Mouse (Mus musculus) kidney, postnatal 4 days (tissue): ENCODE data around the gene Ppp6r2.
A peak's percentile ranks its signal among the peaks of the same experiment; 100 is the strongest.

ENCODE experiments used
- DNase-seq, 2 experiments: peaks; one replicate each; pipeline ENCODE4 v3.0.0; 2021; ENCODE audit warnings: mixed read lengths in 2 of 2

The Ppp6r2 gene

DNA sequence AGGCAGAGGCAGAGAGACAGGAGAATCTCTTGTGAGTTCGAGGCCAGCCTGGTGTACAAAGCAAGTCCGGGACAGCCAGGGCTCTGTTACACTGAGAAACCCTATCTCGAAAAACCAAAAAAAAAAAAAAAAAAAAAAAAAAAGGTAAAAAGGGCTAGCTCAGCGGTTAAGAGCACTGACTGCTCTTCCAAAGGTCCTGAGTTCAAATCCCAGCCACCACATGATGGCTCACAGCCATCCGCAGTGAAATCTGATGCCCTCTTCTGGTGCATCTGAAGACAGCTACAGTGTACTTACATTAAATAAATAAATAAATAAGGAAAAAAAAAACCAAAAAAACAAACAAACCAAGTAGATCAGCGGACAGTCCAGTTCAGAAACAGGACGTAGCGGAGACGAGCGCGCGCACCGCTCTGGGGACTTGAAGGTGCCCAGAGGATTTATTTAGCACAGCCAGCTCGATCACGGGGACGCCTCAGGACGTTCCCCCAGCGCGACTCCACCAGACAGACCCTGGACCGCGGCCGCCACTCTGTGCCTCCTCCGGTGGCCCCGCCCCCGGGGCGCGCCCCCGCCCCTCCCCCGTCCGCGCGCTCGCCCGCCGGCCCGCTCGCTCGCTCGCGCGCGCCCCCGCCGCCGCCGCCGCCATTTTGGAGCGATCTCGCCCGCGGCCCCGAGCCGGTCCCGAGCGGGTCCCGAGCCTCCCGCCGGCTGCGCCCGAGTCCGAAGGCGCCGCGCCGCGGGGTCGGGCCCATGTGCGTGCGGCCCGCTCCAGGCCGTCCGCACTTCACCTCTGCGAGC is at the start of gene Ppp6r2:
Ppp6r2 (plus strand) TSS at position 639 of the 801 bp plus-strand sequence.
- peak; percentile 89 to 93 for DNase-seq

DNA sequence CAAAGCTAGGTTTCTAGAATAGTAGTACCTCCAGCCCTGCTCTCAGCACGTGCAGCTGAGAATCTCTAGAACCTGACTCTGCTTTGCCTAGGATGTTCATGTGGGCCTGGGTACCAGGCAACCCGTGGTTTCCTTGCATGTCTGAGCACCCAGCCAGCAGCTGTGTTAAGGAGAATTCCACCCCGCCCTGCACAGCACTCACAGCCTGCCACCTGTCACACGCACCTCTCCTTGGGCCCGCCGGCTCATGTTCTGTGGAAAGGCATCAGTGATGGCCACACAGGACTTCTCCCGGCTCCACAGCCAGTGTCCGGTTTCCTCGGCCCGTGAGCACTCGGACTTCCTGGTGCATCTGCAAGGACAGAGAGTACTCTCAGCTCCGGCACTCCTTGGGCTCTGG is 45.9 kb upstream of the Ppp6r2 start:
- DNase-seq: no peak

DNA sequence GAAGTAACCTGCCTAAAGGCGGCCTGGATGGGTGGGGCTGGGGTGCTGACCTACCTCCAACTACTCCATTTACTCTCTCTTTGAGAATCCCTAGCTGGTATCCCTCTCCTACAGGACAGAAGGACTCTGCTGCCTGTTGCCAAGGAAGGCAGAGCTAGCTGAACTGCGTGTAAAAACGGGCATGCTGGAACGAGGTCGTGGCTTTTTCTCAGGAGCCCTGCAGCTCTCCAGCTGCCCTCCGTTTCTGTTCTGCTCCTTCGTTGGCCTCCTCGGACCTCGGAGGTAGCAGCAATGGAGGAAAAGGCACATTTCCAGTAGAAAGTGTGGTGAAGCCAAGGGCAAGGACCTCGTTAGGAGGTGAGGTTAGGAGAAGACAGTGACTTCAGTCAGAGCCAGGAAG is 42.4 kb upstream of the Ppp6r2 start:
- DNase-seq: no peak

DNA sequence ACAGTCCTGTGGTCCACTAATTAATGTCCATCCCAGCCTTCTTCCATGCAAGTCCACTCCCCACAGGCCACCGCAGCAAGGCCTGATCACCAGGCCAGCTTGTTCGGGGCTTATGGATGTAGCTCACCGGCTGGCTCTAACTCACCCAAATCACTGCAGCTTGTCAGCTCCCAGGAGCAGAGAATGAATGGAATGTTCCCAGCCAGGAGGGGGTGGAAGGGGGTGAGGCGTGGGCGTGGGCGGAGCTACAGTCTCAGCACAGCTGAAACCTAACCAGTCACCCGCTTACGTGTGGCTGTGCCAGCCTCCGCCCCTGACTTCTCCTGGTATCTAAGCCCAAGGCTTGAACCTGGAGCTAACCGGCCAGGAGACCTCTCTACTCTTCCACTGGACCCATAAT is 41.9 kb upstream of the Ppp6r2 start:
- peak; percentile 87 to 92 for DNase-seq

DNA sequence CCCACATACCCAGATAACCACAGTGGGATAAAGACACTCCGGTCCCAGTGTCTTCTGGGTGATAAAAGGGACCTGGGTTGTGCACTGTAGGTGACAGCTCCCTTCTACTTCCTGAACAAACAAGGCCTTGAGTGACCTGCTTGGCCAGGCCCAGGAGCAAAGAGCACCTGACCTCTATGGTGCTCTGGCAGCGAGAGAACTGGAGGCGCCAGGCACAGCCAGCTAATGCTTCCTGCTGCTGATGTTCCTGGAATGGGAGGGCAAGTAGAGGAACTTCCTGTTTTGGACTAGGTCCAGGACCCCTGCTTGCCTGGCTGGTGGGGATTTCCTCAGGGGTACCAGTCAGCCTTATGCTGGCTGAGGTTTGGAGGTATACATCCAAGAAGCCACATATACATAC is 41.3 kb upstream of the Ppp6r2 start:
- peak in 1 of 2 experiments; percentile 55 for DNase-seq

DNA sequence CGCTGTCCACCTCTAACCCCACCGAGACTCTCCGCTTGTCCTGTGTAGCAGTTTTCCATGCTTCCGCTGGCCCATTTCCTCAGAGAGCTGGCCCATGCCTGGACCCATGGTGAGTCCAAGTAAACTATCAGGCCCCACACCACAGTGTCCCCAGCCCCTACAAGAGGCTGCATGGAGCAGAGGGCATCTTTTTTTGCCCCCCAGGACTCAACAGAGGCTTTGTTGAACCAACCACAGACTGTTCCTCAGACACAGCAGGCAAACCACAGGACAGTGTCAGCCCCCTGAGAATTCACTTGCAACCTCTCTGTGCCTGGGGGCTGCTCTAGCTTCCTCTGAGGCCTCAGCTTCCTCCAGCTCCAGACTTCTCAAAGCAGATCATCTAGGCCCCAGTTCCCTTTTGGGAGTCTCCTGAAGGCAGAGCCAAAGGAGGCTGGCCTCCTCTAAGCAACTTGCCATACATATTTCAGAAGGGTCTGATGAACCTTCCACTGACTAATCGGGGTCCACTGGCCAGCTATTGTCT is 39.8 kb upstream of the Ppp6r2 start:
- no peak for DNase-seq

DNA sequence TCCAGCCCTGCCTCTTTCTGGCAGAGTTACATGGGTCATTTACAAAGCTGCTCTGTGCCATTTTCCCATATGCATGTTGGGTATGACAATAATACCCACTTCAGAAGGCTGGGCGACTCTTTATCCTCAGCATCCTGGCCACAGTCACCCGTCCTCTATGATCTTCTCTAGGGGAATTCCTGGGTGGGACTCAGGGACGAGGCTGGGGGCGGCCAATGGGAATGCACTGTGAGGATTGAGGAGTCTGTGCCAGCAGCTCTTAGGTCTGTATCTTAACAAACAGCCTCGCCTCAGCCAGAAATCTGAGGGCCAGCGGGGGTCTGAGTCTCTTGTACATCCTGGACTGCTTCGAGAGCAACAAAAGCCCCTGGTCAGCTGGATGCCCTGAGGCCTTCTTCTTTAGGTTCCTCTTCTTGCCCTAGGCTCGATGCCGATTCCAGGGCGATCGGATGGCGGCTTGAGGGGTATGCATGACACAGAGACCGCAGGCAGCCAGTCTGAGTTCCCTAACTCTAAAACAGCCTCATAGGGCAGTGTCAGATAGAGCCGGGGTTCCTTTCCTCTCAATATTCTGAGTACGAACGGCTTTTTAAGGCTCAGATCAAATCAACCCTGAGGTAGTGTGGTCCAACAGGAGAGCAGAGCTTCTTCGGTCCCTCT is 38.9 kb upstream of the Ppp6r2 start:
- DNase-seq: peak in 1 of 2 experiments; percentile 34

DNA sequence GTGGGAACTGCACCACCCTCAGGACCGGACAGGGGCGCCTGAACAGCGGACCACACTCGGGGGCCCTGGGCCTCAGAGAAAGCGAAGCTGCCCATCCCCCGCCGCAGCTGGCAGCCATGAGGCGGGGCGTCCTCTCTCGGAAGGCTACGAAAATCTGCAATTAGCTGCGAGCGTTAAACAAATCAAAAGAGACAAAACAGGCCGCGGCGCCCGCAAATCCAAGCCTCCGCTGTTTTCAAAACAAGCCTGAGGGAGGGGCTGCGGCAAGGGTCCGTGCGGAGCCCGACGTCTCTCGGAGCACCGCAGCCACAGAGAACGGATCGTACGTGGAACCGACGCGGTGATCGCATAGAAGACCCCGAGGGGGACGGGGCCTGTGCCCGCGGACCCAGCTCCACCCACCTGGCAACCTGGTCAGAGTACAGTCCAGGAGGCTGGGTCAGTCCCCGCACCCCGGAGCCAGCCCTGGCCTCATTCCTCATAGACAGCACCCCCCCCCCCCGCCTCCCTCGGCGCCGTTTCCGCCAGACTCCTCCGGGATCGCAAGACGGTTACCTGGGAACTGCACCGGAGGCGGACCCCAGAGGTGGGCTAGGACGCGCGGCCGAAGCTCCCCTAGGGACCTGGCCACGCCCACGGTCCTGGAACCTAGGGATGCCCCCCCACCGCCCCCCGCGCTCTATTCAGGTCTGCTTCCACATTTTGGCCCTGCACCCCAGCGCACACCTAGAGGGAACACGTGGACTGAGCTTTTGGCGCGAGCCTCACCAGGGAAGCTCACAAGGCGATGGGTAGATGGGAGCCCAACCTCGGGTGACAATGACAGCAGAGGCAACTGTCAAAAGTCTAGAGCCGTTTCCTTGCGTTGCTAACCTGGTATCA is 38.1 kb upstream of the Ppp6r2 start:
- DNase-seq: peak; percentile 73 to 81

DNA sequence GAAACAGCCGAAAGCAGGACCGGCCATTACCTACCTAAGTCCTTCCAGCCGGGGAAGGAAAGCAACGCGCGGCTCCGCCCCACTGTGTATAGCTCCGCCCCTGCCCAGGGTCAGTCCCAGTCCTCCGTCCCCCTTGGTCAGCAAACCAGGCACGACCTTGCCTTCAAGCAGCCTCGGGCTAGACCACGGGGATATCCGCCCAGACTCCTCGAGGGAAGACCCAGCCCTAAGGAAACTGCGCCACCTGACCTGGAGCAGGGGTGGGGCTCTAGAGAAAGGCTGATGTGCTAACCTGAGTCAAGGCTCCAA is 37.5 kb upstream of the Ppp6r2 start:
- peak; percentile 82 to 89 for DNase-seq

DNA sequence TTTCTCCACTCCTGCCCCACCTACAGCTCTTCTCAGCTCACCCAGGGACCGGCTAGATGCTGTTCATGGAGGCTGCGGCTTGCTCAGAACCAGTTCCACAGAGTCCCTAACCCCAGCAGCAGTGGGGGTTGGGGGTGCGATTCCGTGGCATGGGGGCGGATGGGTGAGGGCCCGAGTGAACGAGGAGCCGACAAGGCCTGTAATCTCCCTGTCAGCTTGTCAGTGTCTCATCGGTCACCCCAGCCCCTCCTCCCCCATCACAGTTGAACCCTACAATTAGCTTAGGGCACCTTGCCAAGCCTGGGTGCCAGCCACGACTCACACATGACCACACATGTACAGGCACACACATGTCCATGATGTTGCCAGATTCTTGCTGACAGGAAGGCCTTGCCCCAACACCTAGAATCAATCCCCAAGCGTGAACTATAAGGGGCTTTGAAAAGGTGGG is 36.4 kb upstream of the Ppp6r2 start:
- no peak for DNase-seq

DNA sequence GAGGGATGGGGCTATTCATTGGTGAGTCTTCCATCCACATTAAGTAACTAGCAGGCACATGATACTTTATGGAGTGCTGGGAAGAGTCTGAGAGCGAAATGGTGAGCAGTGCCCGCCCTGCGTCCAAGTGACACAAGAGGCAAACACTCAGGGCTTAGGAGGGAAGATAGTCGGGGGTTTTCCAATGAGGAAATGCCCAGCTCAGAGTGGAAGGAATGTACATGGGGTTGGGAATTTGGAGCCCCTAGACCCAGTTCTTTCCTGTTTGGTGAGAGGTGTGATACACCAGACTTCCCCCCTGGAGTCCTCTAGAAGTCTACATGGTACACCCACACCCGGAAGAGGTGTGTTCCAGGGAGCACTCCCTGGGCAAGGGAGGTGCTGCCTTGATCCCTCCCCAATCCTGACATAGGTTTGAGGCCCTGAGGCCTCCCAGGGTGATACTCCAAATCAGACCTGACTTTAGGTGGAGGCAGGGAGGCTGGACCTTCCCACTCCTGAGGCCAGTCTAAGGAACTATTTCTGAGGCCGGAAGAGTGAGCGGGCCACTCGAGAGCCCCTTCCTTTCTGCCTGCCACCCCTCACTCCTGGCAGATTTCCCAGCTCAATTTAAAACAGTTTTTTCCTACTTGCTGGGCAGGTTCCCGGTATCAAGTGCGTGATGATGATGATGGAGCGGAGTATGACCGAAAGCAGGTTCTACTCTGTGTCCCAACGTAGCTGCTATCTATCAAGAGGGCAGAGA is 35.8 kb upstream of the Ppp6r2 start:
- no peak for DNase-seq

DNA sequence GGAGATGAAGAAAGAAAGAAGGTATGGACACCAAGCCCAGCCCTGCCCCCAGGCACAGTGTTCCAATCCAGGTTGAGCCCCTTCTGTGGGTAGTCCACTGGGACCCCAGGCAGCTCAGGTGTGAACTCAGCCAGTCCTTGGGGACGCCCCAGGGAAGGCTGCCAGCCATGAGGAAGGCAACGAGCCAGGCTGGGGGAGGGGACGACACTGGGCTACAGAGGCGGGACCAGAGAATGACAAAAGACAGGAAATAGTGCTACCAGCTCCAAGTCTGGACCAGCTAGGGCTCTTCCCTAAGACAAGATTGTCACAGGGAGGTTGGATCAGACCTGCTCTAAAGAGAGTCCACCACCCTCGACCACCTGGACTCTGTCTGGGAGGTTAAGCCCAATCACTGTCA is 34.2 kb upstream of the Ppp6r2 start:
- DNase-seq: peak; percentile 85 to 87

DNA sequence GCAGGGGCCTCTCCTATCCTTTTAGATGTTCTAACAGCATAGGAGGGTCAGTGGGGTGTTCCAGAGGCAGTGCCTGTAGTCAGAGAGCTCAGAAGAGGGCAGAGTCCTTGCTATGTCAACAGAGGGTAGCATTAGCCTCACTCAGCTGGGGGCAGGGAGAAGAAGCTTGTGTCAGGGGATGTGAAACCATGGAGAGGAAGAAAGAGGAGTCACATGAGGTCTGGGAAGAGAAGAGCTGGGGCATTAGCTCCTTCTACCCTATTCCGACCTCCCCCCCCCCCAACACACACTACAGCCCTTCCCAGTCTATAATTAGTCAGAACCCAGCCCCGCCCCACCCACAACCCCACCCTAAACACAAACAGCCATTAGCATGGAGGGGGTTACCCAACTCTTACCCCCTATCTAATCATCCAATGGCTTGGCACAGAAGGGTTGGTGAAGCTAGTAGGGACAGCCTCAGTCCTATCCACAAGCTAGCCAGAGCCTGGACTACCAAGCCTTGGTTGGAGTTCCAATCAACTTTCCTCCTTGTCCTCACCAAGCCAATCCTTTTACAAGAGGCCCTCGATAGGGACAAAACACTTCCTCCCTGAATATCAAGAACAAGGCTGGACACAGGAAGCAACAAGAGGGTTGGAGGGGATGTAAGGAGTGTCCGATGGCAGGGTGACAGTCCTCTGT is 33.6 kb upstream of the Ppp6r2 start:
- no peak for DNase-seq

DNA sequence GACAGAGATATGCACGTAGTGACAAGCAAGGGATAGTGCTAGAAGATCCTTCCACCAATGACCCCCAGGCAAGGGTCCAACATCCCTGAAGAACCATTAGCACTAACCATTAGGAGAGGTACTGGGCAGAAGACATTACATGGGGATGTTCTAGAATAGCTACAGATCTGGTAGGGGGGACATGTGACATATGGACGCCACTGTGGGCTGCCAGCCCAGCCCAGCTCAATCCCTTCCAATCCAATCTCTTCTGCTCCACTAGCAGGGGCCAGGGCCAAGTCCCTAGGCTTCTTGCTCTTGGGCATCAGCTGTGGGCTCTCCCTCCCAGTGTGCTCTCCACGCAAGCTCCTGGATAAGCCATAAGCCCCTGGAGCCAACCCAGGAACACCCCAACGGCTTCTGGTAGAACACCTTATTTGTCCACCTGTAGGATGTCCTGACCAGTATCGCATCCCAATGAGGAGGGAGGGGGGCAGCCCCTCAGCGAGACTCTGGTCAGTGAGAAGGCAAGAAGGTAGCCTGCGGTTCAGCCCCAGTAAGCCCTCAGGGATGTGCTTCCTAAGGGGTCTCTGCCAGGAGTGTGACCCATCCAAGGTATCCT is 33.0 kb upstream of the Ppp6r2 start:
- no peak for DNase-seq

DNA sequence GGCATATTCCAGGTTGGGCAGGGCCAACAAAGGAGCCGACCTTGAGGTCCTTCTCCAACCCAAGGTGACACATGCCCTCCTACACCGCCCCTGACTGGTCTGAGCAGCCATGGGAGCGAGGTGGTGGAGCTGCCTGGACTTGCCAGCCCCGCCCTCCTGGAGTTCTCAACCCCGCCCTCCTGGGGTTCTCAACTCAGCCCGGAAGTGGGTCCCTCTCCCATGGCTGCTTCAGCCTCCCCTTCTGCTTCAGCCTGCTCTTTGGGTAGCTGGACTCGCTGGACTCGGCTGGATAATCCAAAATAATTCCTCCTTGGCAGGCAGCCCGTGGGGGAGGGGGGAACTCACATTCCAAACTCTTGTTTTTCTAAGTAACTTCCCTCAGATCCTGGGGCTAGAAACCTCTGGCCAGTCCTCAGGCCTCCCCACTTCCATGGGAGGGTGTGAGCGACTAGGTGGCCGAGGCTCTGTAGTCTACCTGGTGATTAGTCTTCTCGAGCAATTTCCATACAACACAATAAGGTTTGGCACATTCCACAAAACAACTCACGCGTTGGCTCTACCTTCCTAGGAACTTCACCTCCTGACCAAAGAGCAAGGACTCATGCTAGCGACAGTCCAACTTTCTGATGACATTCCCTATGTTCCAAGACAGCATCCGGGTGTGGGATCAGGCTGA is 32.3 kb upstream of the Ppp6r2 start:
- peak; percentile 89 to 92 for DNase-seq

DNA sequence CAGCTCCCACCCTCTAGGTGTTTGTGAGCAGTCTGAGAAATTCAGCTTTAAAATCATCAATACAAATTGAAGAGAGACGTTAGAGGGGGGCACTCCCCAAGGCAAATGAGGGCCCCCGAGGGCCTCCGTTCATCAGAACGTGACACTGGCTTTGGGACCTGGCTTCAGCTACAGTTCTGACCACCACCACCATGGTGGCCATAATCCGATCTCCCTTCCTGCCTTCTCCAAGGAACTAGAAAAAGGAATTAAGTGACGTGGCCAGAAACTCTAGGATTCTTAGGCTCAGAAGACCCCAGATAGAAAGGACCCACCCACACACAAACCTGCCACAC is 31.8 kb upstream of the Ppp6r2 start:
- no peak for DNase-seq

DNA sequence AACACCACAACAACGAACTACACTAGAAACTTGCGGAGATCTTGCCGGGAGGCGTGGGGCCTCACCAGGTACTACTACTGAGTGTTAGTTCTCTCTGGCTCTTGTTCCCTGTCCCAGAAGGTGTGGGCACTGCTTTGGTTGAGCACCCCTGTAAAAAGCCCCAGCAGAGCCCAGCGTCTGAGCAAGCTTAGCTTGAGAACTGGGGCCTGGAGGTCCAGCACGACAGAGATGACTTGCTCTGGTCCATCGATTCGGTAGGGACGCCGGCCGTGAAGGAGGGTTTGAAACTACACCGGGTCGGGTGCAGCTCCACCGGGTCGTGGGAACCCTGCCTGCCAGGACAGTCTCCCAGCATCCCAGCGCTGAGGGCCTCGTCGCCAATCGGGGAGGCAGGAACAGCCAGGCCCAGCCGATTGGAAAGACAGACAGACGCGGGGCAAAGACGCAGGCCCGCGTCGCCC is 31.2 kb upstream of the Ppp6r2 start:
- DNase-seq: peak; percentile 64 to 77

DNA sequence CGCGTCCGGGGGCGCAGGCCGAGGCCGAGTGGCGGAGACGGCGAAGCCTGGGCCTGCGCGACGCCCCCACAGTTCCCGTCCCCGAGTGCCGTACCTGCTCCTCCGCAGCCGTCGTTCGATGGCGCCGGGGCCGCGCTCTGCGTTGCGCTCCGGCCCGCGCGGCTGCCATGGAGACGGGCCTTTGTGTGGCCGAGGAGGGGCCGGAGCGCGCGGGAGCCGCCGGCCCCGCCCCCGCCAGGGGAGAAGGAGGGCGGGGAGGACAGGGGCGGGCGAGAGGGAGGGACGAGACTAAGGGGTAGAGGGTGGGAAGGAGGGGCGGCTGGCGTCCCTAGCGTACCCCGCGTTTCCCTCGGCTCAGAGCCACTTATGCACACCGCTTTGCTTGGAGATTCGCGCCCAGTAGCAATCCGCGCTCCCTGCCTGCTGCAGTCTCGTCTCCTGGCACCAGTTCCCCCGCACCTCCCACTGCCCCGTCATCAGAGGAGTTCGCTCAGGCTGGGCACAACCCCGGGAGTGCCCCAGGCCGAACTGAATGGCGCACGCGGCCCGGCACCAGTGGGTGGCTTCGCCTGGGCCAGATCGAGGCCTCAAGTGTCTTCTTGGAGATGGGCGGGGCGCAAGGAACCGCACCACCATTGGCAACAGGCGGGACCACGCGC is 30.7 kb upstream of the Ppp6r2 start, which contains the start of gene Plxnb2:
Plxnb2 (minus strand) TSS at position 218 of the 659 bp plus-strand sequence.
- peak; percentile 85 to 92 for DNase-seq

DNA sequence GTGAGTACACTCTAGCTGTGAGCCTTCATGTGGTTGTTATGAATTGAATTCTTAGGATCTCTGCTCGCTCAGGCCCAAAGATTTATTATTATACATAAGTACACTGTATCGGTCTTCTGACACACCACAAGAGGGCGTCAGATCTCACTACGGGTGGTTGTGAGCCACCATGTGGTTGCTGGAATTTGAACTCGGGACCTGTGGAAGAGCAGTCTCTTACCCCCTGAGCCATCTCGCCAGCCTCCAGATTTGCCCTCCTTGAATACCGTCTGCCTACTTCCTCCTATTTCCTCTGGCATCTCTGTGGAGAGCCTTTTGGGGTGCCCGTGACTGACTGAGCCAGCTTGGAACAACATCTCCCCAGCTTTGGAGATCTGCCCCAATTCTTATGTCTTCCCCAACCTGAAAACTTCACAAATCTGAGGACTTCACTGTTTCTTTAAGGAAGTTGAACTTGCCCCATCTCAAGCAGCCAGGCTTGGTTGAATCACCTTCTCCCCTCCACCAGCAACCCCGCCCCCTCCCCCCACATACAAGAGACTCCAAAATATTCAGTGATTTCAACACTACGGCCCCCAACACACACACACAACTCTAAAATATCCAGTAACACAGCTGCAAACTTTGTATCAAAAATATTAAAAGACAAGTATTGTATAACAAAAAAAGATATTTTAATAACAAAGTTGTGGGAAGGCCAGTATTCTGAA is 29.6 kb upstream of the Ppp6r2 start:
- DNase-seq: no peak
